Mouse (Mus musculus) small intestine, adult 2 months (tissue): ENCODE measurements at regions not wholly inside any gene's neighbourhood (a gene's known extent, or its start where the extent isn't known, plus 50 kb on each side); places are given as distances from the start of the nearest gene placed in this dataset.

ENCODE experiments used
- CTCF ChIP-seq: fragments of 200-500 bp; IDR thresholded peaks from 2 replicates; pipeline ENCODE4 v1.5.1; 2012; ENCODE audit warnings: low read depth, mild to moderate bottlenecking, control low read depth, inconsistent platforms, low read length, moderate library complexity, mixed read lengths; ENCODE audit not compliant: insufficient replicate concordance, insufficient read length; ENCODE audit errors: extremely low read depth
- POLR2A ChIP-seq: fragments of 200-500 bp; IDR thresholded peaks from 2 replicates; pipeline ENCODE4 v1.6.1; 2012; ENCODE audit warnings: low read depth, mild to moderate bottlenecking, control low read depth, inconsistent platforms, low read length, moderate library complexity

- TF ChIP-seq CTCF (no peak), POLR2A (no peak)
These were observed 171.4 kb upstream of the Id2 start for GRCm38 (mm10) chr12:25268323-25268722.
